Mouse (Mus musculus) kidney, postnatal 0 days (tissue): Measurements from ENCODE around the gene Aar2. TPM values are rescaled to one million over a fixed set of nuclear protein-coding genes. Genes with fewer than 3 reads are reported as not detected.

ENCODE experiments used
- ATAC-seq: fragments of 200-750 bp; cut with Nextera tagmentation; replicated peaks from 2 replicates; pipeline ENCODE4 v1.8.0; 2017; ENCODE audit warnings: low read depth, moderate number of reproducible peaks, moderate TSS enrichment, moderate library complexity; ENCODE audit not compliant: low FRiP score
- DNase-seq: peaks from one replicate; pipeline ENCODE4 v3.0.0-alpha.2; 2016; ENCODE audit warnings: low spot score
- H3K27ac ChIP-seq: fragments of 300-500 bp; sonication (generic); 2 replicates; pipeline ENCODE4 v1.5.1; 2014; ENCODE audit warnings: mild to moderate bottlenecking
- H3K27me3 ChIP-seq: fragments of 300-500 bp; sonication (generic); 2 replicates; pipeline ENCODE4 v1.6.1; 2014; ENCODE audit warnings: low read length, mixed read lengths; ENCODE audit not compliant: insufficient read depth
- H3K36me3 ChIP-seq: fragments of 300-500 bp; sonication (generic); 2 replicates; pipeline ENCODE4 v1.6.1; 2014; ENCODE audit warnings: low read length, mixed read lengths; ENCODE audit not compliant: insufficient read depth
- H3K4me1 ChIP-seq: fragments of 300-500 bp; sonication (generic); replicated peaks from 2 replicates; pipeline ENCODE4 v1.6.1; 2014; ENCODE audit warnings: antibody characterized with exemption, low read length, mixed read lengths; ENCODE audit not compliant: insufficient read depth
- H3K4me2 ChIP-seq: fragments of 300-500 bp; sonication (generic); 2 replicates; pipeline ENCODE4 v1.6.1; 2014; ENCODE audit warnings: mild to moderate bottlenecking, low read length, moderate library complexity, mixed read lengths
- H3K4me3 ChIP-seq: fragments of 300-500 bp; sonication (generic); replicated peaks from 2 replicates; pipeline ENCODE4 v1.5.1; 2014; ENCODE audit warnings: low read depth, low read length
- H3K9ac ChIP-seq: fragments of 300-500 bp; sonication (generic); 2 replicates; pipeline ENCODE4 v1.6.1; 2014; ENCODE audit warnings: low read depth, low read length
- H3K9me3 ChIP-seq: fragments of 300-500 bp; sonication (generic); replicated peaks from 2 replicates; pipeline ENCODE4 v1.6.1; 2016; ENCODE audit warnings: low read length, inconsistent platforms, mixed read lengths
- CTCF ChIP-seq: IDR thresholded peaks from 2 replicates; pipeline ENCODE4 v1.5.1; 2016; ENCODE audit warnings: antibody characterized with exemption, low read depth, mild to moderate bottlenecking, moderate library complexity
- WGBS: fragments of 180-500 bp; shearing (Covaris S2); extraction: QIAGEN DNeasy Blood & Tissue Kit; methylation state at CpG from one replicate; pipeline ENCODE4 v1.1.7; 2014; 5-methylcytosine and 5-hydroxymethylcytosine counted together
- polyA plus RNA-seq: library from polyadenylated mRNA; unstranded; fragments of >200 nt; fragmentation: Nextera tagmentation; extraction: Ambion mirVana; gene quantifications from 2 replicates; pipeline ENCODE4 v1.2.1, GENCODE M21; 2015

The Aar2 gene
- polyA plus RNA-seq, 1 experiment from 2014 or later = 30.0 TPM

DNA sequence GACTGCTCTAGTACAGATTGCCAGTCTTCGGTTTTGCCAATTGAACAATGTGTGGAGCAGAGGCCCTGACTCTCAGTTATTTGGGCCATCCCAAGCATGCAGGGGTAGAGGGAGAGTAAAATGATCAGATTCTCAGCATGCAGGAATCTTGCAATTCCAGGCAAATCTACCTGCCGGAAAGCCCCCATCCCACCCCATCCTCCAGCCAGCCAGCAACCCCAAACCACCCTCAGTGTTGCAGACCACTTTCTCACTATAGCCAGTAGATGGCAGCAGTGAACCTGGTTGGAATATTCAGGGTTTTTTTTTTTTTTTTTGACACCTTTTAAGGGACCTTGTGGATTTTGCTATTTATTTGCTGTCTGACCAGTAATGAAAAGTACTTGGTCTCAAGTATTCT is 17.7 kb upstream of the Aar2 start:
- H3K4me3 ChIP-seq = no peak overlapping the region
- H3K9ac ChIP-seq = no peak overlapping the region
- 0 out of 2 replicates have a peak, but pooled peaks cover 3% of the 10 kb centered on the region for H3K36me3 ChIP-seq
- DNase-seq = peak; percentile 70
- no peak overlapping the region for H3K4me2 ChIP-seq
- 52% methylated on average over 2 of the region's 2 CpGs for WGBS
- no peaks in the 10 kb centered on the region for H3K27me3 ChIP-seq
- no peak for ATAC-seq
- H3K27ac ChIP-seq = no peak overlapping the region
- H3K4me1 ChIP-seq = no peaks in the 10 kb centered on the region
- TF ChIP-seq CTCF = peak; percentile 80
- H3K9me3 ChIP-seq = no peaks in the 10 kb centered on the region

DNA sequence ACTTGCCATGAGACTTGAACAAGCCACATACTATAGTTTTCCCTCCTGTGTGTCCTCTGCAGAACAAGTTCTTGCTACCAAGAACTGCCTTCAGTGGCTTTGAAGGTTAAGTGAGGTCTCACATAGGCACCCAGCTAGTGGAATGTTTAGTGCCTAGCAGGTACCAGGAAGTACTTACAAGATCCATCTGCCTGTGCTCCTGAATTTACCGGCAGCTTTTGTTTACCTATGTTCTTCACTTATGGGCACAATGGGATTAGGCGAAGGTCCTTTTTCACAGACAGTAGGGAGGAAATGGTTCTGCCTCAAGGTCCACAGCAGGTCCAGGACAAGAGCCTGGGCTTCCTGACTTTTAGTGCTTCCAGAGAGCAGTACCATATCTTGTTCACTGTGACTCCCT is 14.2 kb upstream of the Aar2 start:
- Histone ChIP-seq H3K36me3 (0 out of 2 replicates have a peak, but pooled peaks cover 3% of the 10 kb centered on the region), H3K9ac (no peak overlapping the region), H3K9me3 (no peaks in the 10 kb centered on the region), H3K4me3 (no peak overlapping the region), H3K27ac (no peak overlapping the region), H3K4me2 (no peak overlapping the region), H3K4me1 (no peaks in the 10 kb centered on the region), H3K27me3 (no peaks in the 10 kb centered on the region)
- 77% methylated on average over 2 of the region's 2 CpGs for WGBS
- DNase-seq (no peak), ATAC-seq (no peak)
- no peak for TF ChIP-seq CTCF

DNA sequence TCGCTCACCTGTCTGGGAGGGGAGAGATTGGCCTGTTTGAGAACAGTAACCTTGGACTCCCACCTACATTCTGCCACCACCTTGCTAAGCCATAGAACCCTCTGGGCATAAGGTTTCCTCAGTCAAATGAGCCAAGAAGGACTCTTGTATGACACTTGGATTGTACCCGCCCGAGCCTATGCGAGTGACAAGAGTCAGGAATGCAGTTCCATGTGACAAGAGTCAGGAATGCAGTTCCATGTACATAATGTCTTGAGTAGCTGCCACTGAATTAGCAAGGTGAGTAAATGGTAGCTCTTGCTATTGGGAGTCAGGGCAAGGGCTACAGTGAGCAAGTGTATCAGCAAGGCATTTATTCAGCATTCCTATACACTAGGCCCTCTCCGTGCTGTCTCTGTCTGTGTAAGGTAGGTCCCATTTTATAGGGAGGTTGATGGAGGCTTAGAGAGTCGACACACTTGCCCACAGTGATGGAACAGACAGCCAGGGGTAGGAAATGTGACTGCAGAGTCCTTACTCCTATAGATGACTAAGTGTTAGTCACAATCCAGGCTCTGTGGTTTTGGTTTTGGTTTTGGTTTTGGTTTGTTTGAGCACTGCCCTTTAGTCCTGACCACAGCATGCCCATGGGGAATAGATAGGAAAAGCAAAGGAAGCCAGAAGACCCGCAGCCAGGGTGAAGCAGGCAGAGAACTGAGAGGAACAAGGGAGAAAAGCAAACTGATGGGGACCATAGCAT is 8.4 kb upstream of the Aar2 start:
- Histone ChIP-seq H3K27ac (no peak overlapping the region), H3K4me2 (no peak overlapping the region), H3K9ac (no peak overlapping the region), H3K36me3 (no peaks in the 10 kb centered on the region), H3K4me3 (no peak overlapping the region), H3K27me3 (no peaks in the 10 kb centered on the region), H3K9me3 (no peaks in the 10 kb centered on the region), H3K4me1 (no peaks in the 10 kb centered on the region)
- DNase-seq = no peak
- no peak for TF ChIP-seq CTCF
- no peak for ATAC-seq
- WGBS = 82% methylated on average over 7 of the region's 7 CpGs

DNA sequence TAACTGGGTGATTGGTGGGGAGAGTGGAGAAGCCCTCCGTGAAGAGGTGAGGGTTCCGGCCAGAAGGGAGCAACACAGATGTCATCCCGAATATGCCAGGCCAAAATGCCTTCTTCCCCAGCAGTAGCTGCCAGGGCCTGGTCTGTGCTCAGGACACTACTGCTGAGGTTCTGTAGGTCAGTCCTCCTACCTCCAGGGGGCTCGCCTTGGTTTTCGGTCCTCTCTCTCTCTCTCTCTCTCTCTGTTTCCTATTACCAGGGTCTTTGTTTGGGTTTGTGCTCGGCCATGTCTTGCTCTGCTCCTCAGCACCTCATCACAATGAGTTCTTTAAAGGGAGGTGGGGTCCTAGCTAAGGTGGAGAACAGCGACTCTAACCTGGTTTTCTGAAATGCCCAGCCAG is 6.4 kb upstream of the Aar2 start:
- 88% methylated on average over 7 of the region's 7 CpGs for WGBS
- H3K4me2 ChIP-seq = no peak overlapping the region
- no peaks in the 10 kb centered on the region for H3K9me3 ChIP-seq
- no peaks in the 10 kb centered on the region for H3K4me1 ChIP-seq
- H3K36me3 ChIP-seq = no peaks in the 10 kb centered on the region
- no peak for TF ChIP-seq CTCF
- ATAC-seq (no peak), DNase-seq (no peak)
- no peak overlapping the region for H3K4me3 ChIP-seq
- H3K27ac ChIP-seq = no peak overlapping the region
- no peaks in the 10 kb centered on the region for H3K27me3 ChIP-seq
- H3K9ac ChIP-seq = no peak overlapping the region

DNA sequence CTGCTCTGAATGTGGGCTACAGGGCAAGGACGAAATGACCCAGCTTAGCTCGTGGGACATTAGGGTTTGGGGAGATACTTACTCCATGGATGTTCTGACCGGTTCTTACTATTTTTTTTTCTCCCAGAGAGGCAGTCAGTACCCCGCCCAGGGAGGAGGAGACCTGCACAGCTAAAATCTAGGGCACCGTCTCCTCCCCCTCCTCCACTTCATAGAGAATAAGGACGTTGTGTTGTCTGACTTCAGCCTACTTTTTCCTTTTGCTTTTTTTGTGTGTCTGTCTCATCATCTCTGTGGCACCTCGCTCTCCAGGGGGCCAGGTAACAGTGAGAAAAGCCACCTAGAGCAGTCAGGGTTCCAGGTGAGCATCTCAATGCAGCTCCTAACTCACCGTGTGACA is 5.0 kb upstream of the Aar2 start:
- ATAC-seq (no peak), DNase-seq (no peak)
- H3K27ac ChIP-seq = no peak overlapping the region
- TF ChIP-seq CTCF = no peak
- H3K4me3 ChIP-seq = no peak overlapping the region
- no peak overlapping the region for H3K4me2 ChIP-seq
- no peak overlapping the region for H3K9ac ChIP-seq
- H3K9me3 ChIP-seq = no peaks in the 10 kb centered on the region
- no peaks in the 10 kb centered on the region for H3K36me3 ChIP-seq
- WGBS = 77% methylated on average over 8 of the region's 8 CpGs
- no peaks in the 10 kb centered on the region for H3K27me3 ChIP-seq
- H3K4me1 ChIP-seq = peaks cover 5% of the 10 kb centered on the region; the same call in 1 of the 2 replicates

DNA sequence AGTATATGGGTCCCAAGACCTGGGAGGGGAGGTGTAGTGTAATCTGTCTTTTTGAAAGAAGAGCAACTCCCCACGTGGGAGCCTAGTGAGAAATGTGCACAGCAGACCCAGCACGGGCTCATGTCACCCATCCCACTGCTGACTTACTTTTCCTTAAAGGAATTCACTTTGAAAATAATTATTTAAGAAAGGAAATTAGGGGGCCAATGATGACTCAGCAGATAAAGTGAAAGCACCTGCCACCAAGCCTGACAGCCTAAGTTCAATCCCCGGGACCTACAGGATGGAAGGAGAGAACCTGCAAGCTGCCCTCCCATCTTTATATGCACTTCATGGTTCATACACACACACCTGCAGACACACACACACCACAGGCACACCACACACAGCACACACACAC is 3.6 kb upstream of the Aar2 start:
- Histone ChIP-seq H3K9ac (no peak overlapping the region), H3K4me3 (no peak overlapping the region), H3K27me3 (no peaks in the 10 kb centered on the region), H3K4me1 (peaks cover 7% of the 10 kb centered on the region), H3K27ac (no peak overlapping the region), H3K36me3 (no peaks in the 10 kb centered on the region), H3K4me2 (no peak overlapping the region), H3K9me3 (no peaks in the 10 kb centered on the region)
- no peak for ATAC-seq
- TF ChIP-seq CTCF = no peak
- WGBS = 56% methylated on average over 3 of the region's 3 CpGs
- DNase-seq = no peak

DNA sequence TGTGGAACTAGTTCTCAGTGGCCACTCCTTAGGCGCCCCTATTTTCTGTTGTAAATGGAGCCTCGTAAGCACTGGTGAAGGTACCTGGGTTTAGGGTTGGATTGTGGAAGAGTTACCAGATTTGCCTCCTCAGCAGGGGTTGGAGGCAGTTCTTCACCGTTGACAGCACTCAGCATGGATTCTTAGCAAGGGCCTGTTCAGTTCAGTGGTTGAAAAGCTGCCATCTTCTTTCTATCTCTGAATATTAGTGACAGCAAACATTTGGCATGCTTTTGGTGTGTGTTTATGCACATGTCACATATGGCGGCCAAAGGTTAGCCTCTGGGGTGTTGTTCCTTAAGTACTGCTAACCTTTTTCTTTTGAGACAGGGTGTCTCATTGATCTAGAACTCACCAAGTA is 5.0 kb downstream of the Aar2 start:
- DNase-seq (no peak), ATAC-seq (no peak)
- Histone ChIP-seq H3K4me3 (no peak overlapping the region), H3K9ac (no peak overlapping the region), H3K27ac (no peak overlapping the region), H3K36me3 (peaks cover 44% of the 10 kb centered on the region), H3K4me1 (peaks cover 3% of the 10 kb centered on the region), H3K9me3 (no peaks in the 10 kb centered on the region), H3K27me3 (no peaks in the 10 kb centered on the region), H3K4me2 (no peak overlapping the region)
- no peak for TF ChIP-seq CTCF
- WGBS = 90% methylated on average over 4 of the region's 4 CpGs
